In genomic region chr11:69622406-69622805, GRCm38 (mm10) we compare ENCODE assay signal across 8 mouse cellular contexts. TPM values are rescaled to one million over a fixed set of nuclear protein-coding genes. Genes with fewer than 3 reads are reported as not detected.
A peak's percentile ranks its signal among the peaks of the same experiment; 100 is the strongest.
DNase-seq lines count a peak whose midpoint lies in the region; ATAC-seq lines count a peak whose summit lies in the region.

No protein-coding gene starts in this region.

- peaks cover 6 to 11% of the 10 kb centered on the region in 2 experiments; a peak in 3 of 4 replicates for H3K4me1 ChIP-seq in heart, embryonic 14.5 days (ENCODE audit: control insufficient read depth in 2 of 2, insufficient read depth in 2 of 2, low read length in 2 of 2)
- peaks cover 17% of the 10 kb centered on the region; the same call in 1 of the 2 replicates for H3K4me1 ChIP-seq in hindbrain, embryonic 14.5 days (replicated peaks; ENCODE audit: control insufficient read depth, insufficient read depth, low read length)
- H3K4me1 ChIP-seq in midbrain, embryonic 11.5 days (ENCODE audit: control insufficient read depth, insufficient read depth, low read length) = peaks cover 14% of the 10 kb centered on the region

- peak overlapping the region; percentile 88 for H3K9ac ChIP-seq in heart, embryonic 14.5 days (ENCODE audit: low read length)
- H3K9ac ChIP-seq in hindbrain, embryonic 14.5 days = peak overlapping the region; percentile 74
- peak overlapping the region; percentile 81 for H3K9ac ChIP-seq in midbrain, embryonic 11.5 days (ENCODE audit: low read length)

- WGBS in heart, embryonic 14.5 days = 29% methylated on average over 6 of the region's 6 CpGs
- 56% methylated on average over 6 of the region's 6 CpGs for WGBS in hindbrain, embryonic 14.5 days
- WGBS in midbrain, embryonic 11.5 days = 53% methylated on average over 6 of the region's 6 CpGs

- no peaks in the 10 kb centered on the region for H3K36me3 ChIP-seq in heart, embryonic 14.5 days (ENCODE audit: control insufficient read depth, insufficient read depth, low read length)
- H3K36me3 ChIP-seq in hindbrain, embryonic 14.5 days (replicated peaks; ENCODE audit: control insufficient read depth, insufficient read depth) = no peaks in the 10 kb centered on the region
- no peaks in the 10 kb centered on the region for H3K36me3 ChIP-seq in midbrain, embryonic 11.5 days (ENCODE audit: control insufficient read depth, insufficient read depth, low read length)

- no peak for DNase-seq in heart, postnatal 4 days
- DNase-seq in cerebellum, adult 9-11 months = peak; percentile 74
- DNase-seq in hindbrain, embryonic 14.5 days (ENCODE audit: low spot score) = no peak
- DNase-seq in midbrain, embryonic 11.5 days (ENCODE audit: low spot score, missing footprints) = peak; percentile 92
- DNase-seq in layer of hippocampus, postnatal 25 days (ENCODE audit: extremely low spot score in 1 of 2, low spot score in 1 of 2) = no peak
- no peak for DNase-seq in frontal cortex, postnatal 10 days (ENCODE audit: low spot score in 2 of 2)
- DNase-seq in Muller cell, postnatal 12 days (ENCODE audit: inconsistent ontology term) = no peak

- H3K4me3 ChIP-seq in heart, embryonic 14.5 days (ENCODE audit: control insufficient read depth in 1 of 2, insufficient read depth in 1 of 2, low read depth in 1 of 2, low read length in 2 of 2) = peak overlapping the region; percentile 64 to 66
- H3K4me3 ChIP-seq in hindbrain, embryonic 14.5 days (replicated peaks; ENCODE audit: low read length) = peak overlapping the region; percentile 52
- peak overlapping the region; percentile 39 for H3K4me3 ChIP-seq in midbrain, embryonic 11.5 days (ENCODE audit: low read depth, low read length)

- peak overlapping the region; percentile 11 to 55; a peak in 1 of 4 replicates for H3K27ac ChIP-seq in heart, embryonic 14.5 days (replicated peaks in 1 of 2; ENCODE audit: control insufficient read depth in 1 of 2, insufficient read depth in 1 of 2, low read depth in 2 of 2, low read length in 2 of 2)
- peak overlapping the region; percentile 75 for H3K27ac ChIP-seq in hindbrain, embryonic 14.5 days
- H3K27ac ChIP-seq in midbrain, embryonic 11.5 days (ENCODE audit: low read depth, low read length) = no peak overlapping the region

- H3K27me3 ChIP-seq in heart, embryonic 14.5 days (ENCODE audit: control insufficient read depth, insufficient read depth, low read length) = no peaks in the 10 kb centered on the region
- no peaks in the 10 kb centered on the region for H3K27me3 ChIP-seq in hindbrain, embryonic 14.5 days (ENCODE audit: control insufficient read depth, insufficient read depth, low read length)
- H3K27me3 ChIP-seq in midbrain, embryonic 11.5 days (ENCODE audit: control insufficient read depth, insufficient read depth, low read length) = no peaks in the 10 kb centered on the region

- H3K9me3 ChIP-seq in heart, embryonic 14.5 days (ENCODE audit: control insufficient read depth, low read length) = no peaks in the 10 kb centered on the region
- no peaks in the 10 kb centered on the region for H3K9me3 ChIP-seq in hindbrain, embryonic 14.5 days (ENCODE audit: control insufficient read depth, low read length)
- no peaks in the 10 kb centered on the region for H3K9me3 ChIP-seq in midbrain, embryonic 11.5 days (ENCODE audit: control insufficient read depth, low read length)

- no peak for ATAC-seq in heart, embryonic 14.5 days (ENCODE audit: insufficient number of reproducible peaks, insufficient read depth, low FRiP score, low read depth)
- no peak for ATAC-seq in hindbrain, embryonic 14.5 days (ENCODE audit: low FRiP score)
- no peak; the same call in 1 of the 2 replicates for ATAC-seq in midbrain, embryonic 11.5 days (ENCODE audit: low FRiP score)

- H3K4me2 ChIP-seq in heart, embryonic 14.5 days (ENCODE audit: low read length) = peak overlapping the region; percentile 81
- peak overlapping the region; percentile 77 for H3K4me2 ChIP-seq in hindbrain, embryonic 14.5 days (replicated peaks)
- peak overlapping the region; percentile 65 for H3K4me2 ChIP-seq in midbrain, embryonic 11.5 days

RNA-seq across cellular contexts. Expression of gene Sat2, which starts 0.6 kb away (rescaled TPM):
- polyA plus RNA-seq in heart, embryonic 14.5 days (2014; fragmentation: Nextera tagmentation; extraction: Ambion mirVana) = 16.2 and 17.9 TPM in 2 replicates
- total RNA-seq in heart, postnatal 4 days (2021) = 1 to 10 TPM; 5.3 to 6.7 TPM
- 16.9 and 24.5 TPM in 2 replicates for polyA plus RNA-seq in hindbrain, embryonic 14.5 days (2014; fragmentation: Nextera tagmentation; extraction: Ambion mirVana)
- 13.1 and 16.8 TPM in 2 replicates for polyA plus RNA-seq in midbrain, embryonic 11.5 days (2014; fragmentation: Nextera tagmentation; extraction: Ambion mirVana)
- total RNA-seq in layer of hippocampus, postnatal 25 days (2021) = 10 to 100 TPM; 15.5 to 15.8 TPM

RNA-seq across cellular contexts. Expression of gene Shbg, which starts 4.7 kb away (rescaled TPM):
- not detected in 2 replicates for polyA plus RNA-seq in heart, embryonic 14.5 days (2014; fragmentation: Nextera tagmentation; extraction: Ambion mirVana)
- not detected for total RNA-seq in heart, postnatal 4 days (2021)
- polyA plus RNA-seq in hindbrain, embryonic 14.5 days (2014; fragmentation: Nextera tagmentation; extraction: Ambion mirVana) = not detected in 2 replicates
- not detected in 2 replicates for polyA plus RNA-seq in midbrain, embryonic 11.5 days (2014; fragmentation: Nextera tagmentation; extraction: Ambion mirVana)
- total RNA-seq in layer of hippocampus, postnatal 25 days (2021) = not detected

RNA-seq across cellular contexts. Expression of gene Fxr2, which starts 10.4 kb away (rescaled TPM):
- polyA plus RNA-seq in heart, embryonic 14.5 days (2014; fragmentation: Nextera tagmentation; extraction: Ambion mirVana) = 24.2 and 25.8 TPM in 2 replicates
- total RNA-seq in heart, postnatal 4 days (2021) = 10 to 100 TPM; 81.4 to 83.6 TPM
- polyA plus RNA-seq in hindbrain, embryonic 14.5 days (2014; fragmentation: Nextera tagmentation; extraction: Ambion mirVana) = 27.9 and 35.1 TPM in 2 replicates
- 25.6 and 29.0 TPM in 2 replicates for polyA plus RNA-seq in midbrain, embryonic 11.5 days (2014; fragmentation: Nextera tagmentation; extraction: Ambion mirVana)
- 100 to 1,000 TPM; 124 to 131 TPM for total RNA-seq in layer of hippocampus, postnatal 25 days (2021)

RNA-seq across cellular contexts. Expression of gene Atp1b2, which starts 16.7 kb away (rescaled TPM):
- 31.5 and 33.8 TPM in 2 replicates for polyA plus RNA-seq in heart, embryonic 14.5 days (2014; fragmentation: Nextera tagmentation; extraction: Ambion mirVana)
- total RNA-seq in heart, postnatal 4 days (2021) = 10 to 100 TPM; 27.0 to 29.1 TPM
- polyA plus RNA-seq in hindbrain, embryonic 14.5 days (2014; fragmentation: Nextera tagmentation; extraction: Ambion mirVana) = 72.1 and 94.2 TPM in 2 replicates
- 10.4 and 12.2 TPM in 2 replicates for polyA plus RNA-seq in midbrain, embryonic 11.5 days (2014; fragmentation: Nextera tagmentation; extraction: Ambion mirVana)
- total RNA-seq in layer of hippocampus, postnatal 25 days (2021) = 100 to 1,000 TPM; 394 to 472 TPM

RNA-seq across cellular contexts. Expression of gene Sox15, which starts 32.7 kb away (rescaled TPM):
- polyA plus RNA-seq in heart, embryonic 14.5 days (2014; fragmentation: Nextera tagmentation; extraction: Ambion mirVana) = not detected in 2 replicates
- total RNA-seq in heart, postnatal 4 days (2021) = not detected
- not detected in 2 replicates for polyA plus RNA-seq in hindbrain, embryonic 14.5 days (2014; fragmentation: Nextera tagmentation; extraction: Ambion mirVana)
- polyA plus RNA-seq in midbrain, embryonic 11.5 days (2014; fragmentation: Nextera tagmentation; extraction: Ambion mirVana) = 0.16 TPM in 1 of 2 replicates, not detected in the other
- under 1 TPM in 1 of 2 experiments, not detected in 1; 0.59 TPM for total RNA-seq in layer of hippocampus, postnatal 25 days (2021)

Comparison
In these comparisons a context has a peak if more than half of its experiments do, and no peak if none do; other contexts are left out.
1. DNase-seq: peak in cerebellum, adult 9-11 months (single experiment) and midbrain, embryonic 11.5 days (single experiment); none in heart, postnatal 4 days (single experiment), hindbrain, embryonic 14.5 days (single experiment), layer of hippocampus, postnatal 25 days (0 of 2), frontal cortex, postnatal 10 days (0 of 2) and Muller cell, postnatal 12 days (single experiment).
2. Peak in every context shown above with its lines, with median percentiles within 50 percentile points of each other: H3K4me2 ChIP-seq, H3K4me3 ChIP-seq and H3K9ac ChIP-seq.